Mouse (Mus musculus): ENCODE measurements around the gene Ldlr.

GRCm38 (mm10) chr9:21740427-21740826 lies 17.1 kb downstream of the Ldlr start:
- no peak for TF ChIP-seq POLR2A (IDR thresholded peaks at IDR 0.05; ENCODE audit: low read depth, low read length)
- no peak for TF ChIP-seq CTCF (conservative IDR thresholded peaks at IDR 0.05; ENCODE audit: insufficient read depth, insufficient read length, low read depth, low read length)

Measured in kidney, adult 2 months (tissue).